Mouse (Mus musculus): ENCODE results near the gene Zfp512b. TPM values are rescaled to one million over a fixed set of nuclear protein-coding genes. Genes with fewer than 3 reads are reported as not detected.

Zfp512b gene
- total RNA-seq, 2 experiments from 2014 or later, result 3.6 to 9.9 TPM

Other genes starting within 250 kb of the Zfp512b start
- 4.9 and 7.9 TPM in 2 replicates for gene Zgpat, start 227.9 kb downstream of the Zfp512b start, total RNA-seq (2015)
- 28.0 and 29.5 TPM in 2 replicates for gene Zgpat, start 227.9 kb downstream of the Zfp512b start, total RNA-seq (2017)
- gene Arfrp1, start 227.4 kb downstream of the Zfp512b start, total RNA-seq (2015), result 22.8 and 29.9 TPM in 2 replicates
- gene Arfrp1, start 227.4 kb downstream of the Zfp512b start, total RNA-seq (2017), result 37.2 and 43.3 TPM in 2 replicates
- 21.5 and 25.4 TPM in 2 replicates for gene Lime1, start 212.7 kb downstream of the Zfp512b start, total RNA-seq (2015)
- gene Lime1, start 212.7 kb downstream of the Zfp512b start, total RNA-seq (2017), result 20.4 and 28.9 TPM in 2 replicates
- 1.4 and 2.5 TPM in 2 replicates for gene Zbtb46, start 133.4 kb downstream of the Zfp512b start, total RNA-seq (2015)
- gene Zbtb46, start 133.4 kb downstream of the Zfp512b start, total RNA-seq (2017), result 2.3 and 3.9 TPM in 2 replicates
- gene Abhd16b, start 99.6 kb downstream of the Zfp512b start, total RNA-seq (2015), result not detected in 2 replicates
- not detected in 2 replicates for gene Abhd16b, start 99.6 kb downstream of the Zfp512b start, total RNA-seq (2017)
- gene Tpd52l2, start 95.7 kb downstream of the Zfp512b start, total RNA-seq (2015), result 37.8 and 55.2 TPM in 2 replicates
- gene Tpd52l2, start 95.7 kb downstream of the Zfp512b start, total RNA-seq (2017), result 61.6 and 102 TPM in 2 replicates
- gene Dnajc5, start 72.3 kb downstream of the Zfp512b start, total RNA-seq (2015), result 32.2 and 35.1 TPM in 2 replicates
- 39.7 and 44.9 TPM in 2 replicates for gene Dnajc5, start 72.3 kb downstream of the Zfp512b start, total RNA-seq (2017)
- gene Uckl1, start 7.9 kb downstream of the Zfp512b start, total RNA-seq (2015), result 86.0 and 103 TPM in 2 replicates
- gene Uckl1, start 7.9 kb downstream of the Zfp512b start, total RNA-seq (2017), result 65.2 and 79.3 TPM in 2 replicates
- 13.3 and 15.1 TPM in 2 replicates for gene Prpf6, start 935 bp downstream of the Zfp512b start, total RNA-seq (2015)
- gene Prpf6, start 935 bp downstream of the Zfp512b start, total RNA-seq (2017), result 68.0 and 68.1 TPM in 2 replicates
- gene Samd10, start 6.4 kb upstream of the Zfp512b start, total RNA-seq (2015), result 7.4 and 9.7 TPM in 2 replicates
- gene Samd10, start 6.4 kb upstream of the Zfp512b start, total RNA-seq (2017), result 2.3 and 2.8 TPM in 2 replicates
- gene Gm29797, start 64.2 kb upstream of the Zfp512b start, total RNA-seq (2015), result not detected in 2 replicates
- not detected in 2 replicates for gene Gm29797, start 64.2 kb upstream of the Zfp512b start, total RNA-seq (2017)
- gene Sox18, start 78.8 kb upstream of the Zfp512b start, total RNA-seq (2015), result 0.14 and 0.20 TPM in 2 replicates
- gene Sox18, start 78.8 kb upstream of the Zfp512b start, total RNA-seq (2017), result not detected in 2 replicates
- gene Tcea2, start 87.5 kb upstream of the Zfp512b start, total RNA-seq (2015), result 9.4 and 9.6 TPM in 2 replicates
- gene Tcea2, start 87.5 kb upstream of the Zfp512b start, total RNA-seq (2017), result 6.3 and 8.2 TPM in 2 replicates
- 502 and 576 TPM in 2 replicates for gene Rgs19, start 101.2 kb upstream of the Zfp512b start, total RNA-seq (2015)
- 162 and 178 TPM in 2 replicates for gene Rgs19, start 101.2 kb upstream of the Zfp512b start, total RNA-seq (2017)
- gene Lkaaear1, start 105.6 kb upstream of the Zfp512b start, total RNA-seq (2015), result not detected in 2 replicates
- not detected in 2 replicates for gene Lkaaear1, start 105.6 kb upstream of the Zfp512b start, total RNA-seq (2017)
- gene Oprl1, start 122.2 kb upstream of the Zfp512b start, total RNA-seq (2015), result not detected in 2 replicates
- gene Oprl1, start 122.2 kb upstream of the Zfp512b start, total RNA-seq (2017), result not detected in 2 replicates
- gene Myt1, start 170.5 kb upstream of the Zfp512b start, total RNA-seq (2015), result not detected in 2 replicates
- not detected in 2 replicates for gene Myt1, start 170.5 kb upstream of the Zfp512b start, total RNA-seq (2017)
- 18.0 and 23.6 TPM in 2 replicates for gene Pcmtd2, start 245.1 kb upstream of the Zfp512b start, total RNA-seq (2015)
- gene Pcmtd2, start 245.1 kb upstream of the Zfp512b start, total RNA-seq (2017), result 24.5 and 24.8 TPM in 2 replicates